Mouse (Mus musculus) layer of hippocampus, adult 8-10 months (tissue): ENCODE measurements around the gene Ms4a2. TPM values are rescaled to one million over a fixed set of nuclear protein-coding genes. Genes with fewer than 3 reads are reported as not detected.

Source experiments
- DNase-seq, 2 experiments: peaks; one replicate each; pipeline ENCODE4 v3.0.0; 2022; ENCODE audit warnings: low spot score in 2 of 2
- total RNA-seq, 4 experiments: library from RNA; stranded (reverse); gene quantifications; 2 replicates each; pipeline ENCODE4 v1.2.4; 2022

Ms4a2 gene
- total RNA-seq, 4 experiments from 2014 or later, result not detected

- DNase-seq, result no peak
Observed at GRCm38 (mm10) chr19:11589891-11590449, 33.5 kb downstream of the Ms4a2 start.

GRCm38 (mm10) chr19:11589205-11589604 lies 34.3 kb downstream of the Ms4a2 start:
- DNase-seq, result no peak

GRCm38 (mm10) chr19:11574965-11575364 lies 48.6 kb downstream of the Ms4a2 start:
- DNase-seq, result no peak

Other genes starting within 250 kb of the Ms4a2 start
- 1 to 10 TPM in 1 of 4 experiments, under 1 TPM in 3; 0.47 to 1.1 (median 0.67) TPM for gene Ms4a4a, start 248.2 kb downstream of the Ms4a2 start, total RNA-seq
- under 1 TPM in 1 of 4 experiments, not detected in 3; 0.82 TPM for gene Ms4a4c, start 218.9 kb downstream of the Ms4a2 start, total RNA-seq
- under 1 TPM in 1 of 4 experiments, not detected in 3; 0.66 TPM for gene Ms4a4b, start 180.2 kb downstream of the Ms4a2 start, total RNA-seq
- 1 to 10 TPM in 3 of 4 experiments, under 1 TPM in 1; 0.76 to 5.8 (median 2.8) TPM for gene Ms4a6c, start 154.4 kb downstream of the Ms4a2 start, total RNA-seq
- gene Gm8369, start 137.8 kb downstream of the Ms4a2 start, total RNA-seq, result under 1 TPM; 0.21 to 0.72 (median 0.54) TPM
- 1 to 10 TPM in 3 of 4 experiments, under 1 TPM in 1; 0.94 to 3.3 (median 2.2) TPM for gene Ms4a6b, start 107.2 kb downstream of the Ms4a2 start, total RNA-seq
- gene Ms4a4d, start 86.9 kb downstream of the Ms4a2 start, total RNA-seq, result not detected
- gene Ms4a6d, start 18.9 kb downstream of the Ms4a2 start, total RNA-seq, result 1 to 10 TPM; 1.7 to 4.7 (median 2.7) TPM
- gene Ms4a3, start 17.1 kb upstream of the Ms4a2 start, total RNA-seq, result under 1 TPM in 1 of 4 experiments, not detected in 3; 0.40 TPM
- not detected for gene Oosp2, start 36.8 kb upstream of the Ms4a2 start, total RNA-seq
- gene Oosp1, start 67.4 kb upstream of the Ms4a2 start, total RNA-seq, result not detected
- gene Oosp3, start 73.3 kb upstream of the Ms4a2 start, total RNA-seq, result not detected
- gene Gif, start 123.8 kb upstream of the Ms4a2 start, total RNA-seq, result not detected
- gene Mrpl16, start 146.7 kb upstream of the Ms4a2 start, total RNA-seq, result 10 to 100 TPM; 34.2 to 38.5 (median 36.3) TPM
- gene Stx3, start 195.7 kb upstream of the Ms4a2 start, total RNA-seq, result 10 to 100 TPM; 29.3 to 38.0 (median 34.6) TPM
- not detected for gene Olfr1417, start 215.5 kb upstream of the Ms4a2 start, total RNA-seq
- gene Olfr1418, start 237.3 kb upstream of the Ms4a2 start, total RNA-seq, result not detected